Mouse (Mus musculus) left cerebral cortex, adult 2 months (tissue): ENCODE results near the gene Tspan33. TPM values are rescaled to one million over a fixed set of nuclear protein-coding genes. Genes with fewer than 3 reads are reported as not detected.

Experiments used
- DNase-seq, 2 experiments: peaks; one replicate each; pipeline ENCODE4 v3.0.0; 2021 to 2022; ENCODE audit warnings: low spot score in 2 of 2, mixed read lengths in 1 of 2; ENCODE audit errors: extremely low spot score in 1 of 2
- H3K27ac ChIP-seq: fragments of 200-600 bp; 2 replicates; pipeline ENCODE4 v1.8.1; 2022
- H3K4me3 ChIP-seq: fragments of 200-600 bp; 2 replicates; pipeline ENCODE4 v1.8.1; 2022
- CTCF ChIP-seq: fragments of 200-600 bp; IDR thresholded peaks from 2 replicates; pipeline ENCODE4 v1.8.1; 2022; ENCODE audit warnings: antibody characterized with exemption, mild to moderate bottlenecking, moderate library complexity
- intact Hi-C: fragments of 180-260 bp; cut with DNase I; formaldehyde crosslinking; loops from one replicate; pipeline ENCODE4 v1.15.1; 2025
- total RNA-seq, 2 experiments: library from RNA; stranded (reverse); gene quantifications; 2 replicates each; pipeline ENCODE4 v1.2.3; 2021

Tspan33 gene
- total RNA-seq, 2 experiments from 2014 or later, result 27.5 to 28.2 TPM

GRCm38 (mm10) chr6:29761282-29761681 lies 67.3 kb downstream of the Tspan33 start:
- Histone ChIP-seq H3K27ac (no peak overlapping the region), H3K4me3 (no peak overlapping the region)
- intact Hi-C loops, result no loop called here
- DNase-seq, result no peak
- TF ChIP-seq CTCF, result no peak

GRCm38 (mm10) chr6:29762524-29762923 lies 68.5 kb downstream of the Tspan33 start:
- intact Hi-C loops, result no loop called here
- Histone ChIP-seq H3K27ac (no peak overlapping the region), H3K4me3 (no peak overlapping the region)
- peak; percentile 62 for TF ChIP-seq CTCF
- no peak for DNase-seq

GRCm38 (mm10) chr6:29766874-29767273 lies 72.9 kb downstream of the Tspan33 start:
- intact Hi-C loops, result loop anchor here (5.0 kb wide), 1 partner anchor 280 kb away; the partner anchor contains the start of gene Nrf1
- TF ChIP-seq CTCF, result no peak

More at GRCm38 (mm10) chr6:29766874-29767273, 72.9 kb downstream of the Tspan33 start:
- no peak for DNase-seq
- H3K4me3 ChIP-seq, result no peak overlapping the region
- no peak overlapping the region for H3K27ac ChIP-seq

Other genes with a start within 250 kb of the Tspan33 start
- gene Atp6v1f, start 226.5 kb upstream of the Tspan33 start, total RNA-seq, result 100 to 1,000 TPM; 242 to 247 TPM
- under 1 TPM; 0.54 to 0.72 TPM for gene Atp6v1fnb, start 222.8 kb upstream of the Tspan33 start, total RNA-seq
- 1 to 10 TPM; 1.1 to 2.2 TPM for gene Kcp, start 186.3 kb upstream of the Tspan33 start, total RNA-seq
- gene Irf5, start 167.6 kb upstream of the Tspan33 start, total RNA-seq, result 1 to 10 TPM; 4.0 to 4.4 TPM
- 10 to 100 TPM; 72.7 to 73.3 TPM for gene Tnpo3, start 84.3 kb upstream of the Tspan33 start, total RNA-seq
- gene Smo, start 41.3 kb downstream of the Tspan33 start, total RNA-seq, result 1 to 10 TPM; 9.0 to 9.2 TPM
- 100 to 1,000 TPM; 137 to 141 TPM for gene Ahcyl2, start 73.8 kb downstream of the Tspan33 start, total RNA-seq
- gene Strip2, start 222.8 kb downstream of the Tspan33 start, total RNA-seq, result 10 to 100 TPM; 17.0 to 24.1 TPM